Mouse (Mus musculus): Measurements from ENCODE around the gene Gabra2. TPM values are rescaled to one million over a fixed set of nuclear protein-coding genes. Genes with fewer than 3 reads are reported as not detected.

Gabra2 gene
- polyA plus RNA-seq, 1 experiment from 2014 or later, result 0.14 TPM

- H3K4me2 ChIP-seq (ENCODE audit: low read depth, low read length), result no peak overlapping the region
- no peak for ATAC-seq (replicated peaks; ENCODE audit: extremely low read depth, insufficient read depth, low FRiP score)
- H3K36me3 ChIP-seq (ENCODE audit: control insufficient read depth, insufficient read depth), result no peaks in the 10 kb centered on the region
- no peak overlapping the region for H3K27ac ChIP-seq (ENCODE audit: low read length)
- H3K4me1 ChIP-seq (ENCODE audit: control insufficient read depth, insufficient read depth, low read length), result 0 out of 2 replicates have a peak, but pooled peaks cover 2% of the 10 kb centered on the region
- H3K9ac ChIP-seq (ENCODE audit: low read length), result no peak overlapping the region
- H3K27me3 ChIP-seq (ENCODE audit: control insufficient read depth, insufficient read depth, low read length), result peaks cover 21% of the 10 kb centered on the region
- no peaks in the 10 kb centered on the region for H3K9me3 ChIP-seq (replicated peaks; ENCODE audit: control insufficient read depth, low read length)
- 41% methylated on average over 2 of the region's 2 CpGs for WGBS
- H3K4me3 ChIP-seq (ENCODE audit: low read length), result no peak overlapping the region
These were observed 3.7 kb downstream of the Gabra2 start for GRCm38 (mm10) chr5:71091926-71092325.

GRCm38 (mm10) chr5:71078861-71079260 lies 16.8 kb downstream of the Gabra2 start:
- 62% methylated on average over 5 of the region's 5 CpGs for WGBS
- Histone ChIP-seq H3K9me3 (replicated peaks; ENCODE audit: control insufficient read depth, low read length) (no peaks in the 10 kb centered on the region), H3K27ac (ENCODE audit: low read length) (no peak overlapping the region), H3K4me1 (ENCODE audit: control insufficient read depth, insufficient read depth, low read length) (no peaks in the 10 kb centered on the region), H3K36me3 (ENCODE audit: control insufficient read depth, insufficient read depth) (no peaks in the 10 kb centered on the region), H3K4me2 (ENCODE audit: low read depth, low read length) (no peak overlapping the region), H3K9ac (ENCODE audit: low read length) (no peak overlapping the region), H3K4me3 (ENCODE audit: low read length) (no peak overlapping the region), H3K27me3 (ENCODE audit: control insufficient read depth, insufficient read depth, low read length) (no peaks in the 10 kb centered on the region)
- ATAC-seq (replicated peaks; ENCODE audit: extremely low read depth, insufficient read depth, low FRiP score), result no peak

- Histone ChIP-seq H3K4me2 (ENCODE audit: low read depth, low read length) (no peak overlapping the region), H3K9me3 (replicated peaks; ENCODE audit: control insufficient read depth, low read length) (no peaks in the 10 kb centered on the region), H3K27me3 (ENCODE audit: control insufficient read depth, insufficient read depth, low read length) (no peaks in the 10 kb centered on the region), H3K27ac (ENCODE audit: low read length) (no peak overlapping the region), H3K4me3 (ENCODE audit: low read length) (no peak overlapping the region), H3K4me1 (ENCODE audit: control insufficient read depth, insufficient read depth, low read length) (no peaks in the 10 kb centered on the region), H3K36me3 (ENCODE audit: control insufficient read depth, insufficient read depth) (no peaks in the 10 kb centered on the region), H3K9ac (ENCODE audit: low read length) (no peak overlapping the region)
- WGBS, result 43% methylated on average over 3 of the region's 3 CpGs
- ATAC-seq (replicated peaks; ENCODE audit: extremely low read depth, insufficient read depth, low FRiP score), result no peak
These were observed 34.0 kb downstream of the Gabra2 start for GRCm38 (mm10) chr5:71061696-71062095.

GRCm38 (mm10) chr5:71058047-71058446 lies 37.6 kb downstream of the Gabra2 start:
- no peaks in the 10 kb centered on the region for H3K9me3 ChIP-seq (replicated peaks; ENCODE audit: control insufficient read depth, low read length)
- no peaks in the 10 kb centered on the region for H3K36me3 ChIP-seq (ENCODE audit: control insufficient read depth, insufficient read depth)
- no peak overlapping the region for H3K9ac ChIP-seq (ENCODE audit: low read length)
- H3K4me2 ChIP-seq (ENCODE audit: low read depth, low read length), result no peak overlapping the region
- H3K4me1 ChIP-seq (ENCODE audit: control insufficient read depth, insufficient read depth, low read length), result no peaks in the 10 kb centered on the region
- ATAC-seq (replicated peaks; ENCODE audit: extremely low read depth, insufficient read depth, low FRiP score), result no peak
- H3K27me3 ChIP-seq (ENCODE audit: control insufficient read depth, insufficient read depth, low read length), result no peaks in the 10 kb centered on the region
- 66% methylated on average over 7 of the region's 7 CpGs for WGBS
- H3K4me3 ChIP-seq (ENCODE audit: low read length), result no peak overlapping the region
- no peak overlapping the region for H3K27ac ChIP-seq (ENCODE audit: low read length)

GRCm38 (mm10) chr5:71037352-71037751 lies 58.3 kb downstream of the Gabra2 start:
- WGBS, result 62% methylated on average over 3 of the region's 3 CpGs
- Histone ChIP-seq H3K4me2 (ENCODE audit: low read depth, low read length) (no peak overlapping the region), H3K27me3 (ENCODE audit: control insufficient read depth, insufficient read depth, low read length) (no peaks in the 10 kb centered on the region), H3K36me3 (ENCODE audit: control insufficient read depth, insufficient read depth) (no peaks in the 10 kb centered on the region), H3K9ac (ENCODE audit: low read length) (no peak overlapping the region), H3K4me1 (ENCODE audit: control insufficient read depth, insufficient read depth, low read length) (no peaks in the 10 kb centered on the region), H3K4me3 (ENCODE audit: low read length) (no peak overlapping the region), H3K9me3 (replicated peaks; ENCODE audit: control insufficient read depth, low read length) (no peaks in the 10 kb centered on the region), H3K27ac (ENCODE audit: low read length) (no peak overlapping the region)
- no peak for ATAC-seq (replicated peaks; ENCODE audit: extremely low read depth, insufficient read depth, low FRiP score)

GRCm38 (mm10) chr5:71025956-71026355 lies 69.7 kb downstream of the Gabra2 start:
- whole genome bisulfite sequencing, result 69% methylated on average over 4 of the region's 4 CpGs
- no peak overlapping the region for H3K4me3 ChIP-seq (ENCODE audit: low read length)
- H3K36me3 ChIP-seq (ENCODE audit: control insufficient read depth, insufficient read depth), result no peaks in the 10 kb centered on the region
- no peaks in the 10 kb centered on the region for H3K9me3 ChIP-seq (replicated peaks; ENCODE audit: control insufficient read depth, low read length)
- H3K27me3 ChIP-seq (ENCODE audit: control insufficient read depth, insufficient read depth, low read length), result no peaks in the 10 kb centered on the region
- H3K27ac ChIP-seq (ENCODE audit: low read length), result no peak overlapping the region
- no peak overlapping the region for H3K9ac ChIP-seq (ENCODE audit: low read length)
- no peaks in the 10 kb centered on the region for H3K4me1 ChIP-seq (ENCODE audit: control insufficient read depth, insufficient read depth, low read length)
- H3K4me2 ChIP-seq (ENCODE audit: low read depth, low read length), result no peak overlapping the region
- no peak for ATAC-seq (replicated peaks; ENCODE audit: extremely low read depth, insufficient read depth, low FRiP score)

GRCm38 (mm10) chr5:71011751-71012150 lies 83.9 kb downstream of the Gabra2 start:
- no peak overlapping the region for H3K4me2 ChIP-seq (ENCODE audit: low read depth, low read length)
- 76% methylated on average over 2 of the region's 2 CpGs for WGBS
- H3K9me3 ChIP-seq (replicated peaks; ENCODE audit: control insufficient read depth, low read length), result no peaks in the 10 kb centered on the region
- H3K27ac ChIP-seq (ENCODE audit: low read length), result no peak overlapping the region
- no peaks in the 10 kb centered on the region for H3K4me1 ChIP-seq (ENCODE audit: control insufficient read depth, insufficient read depth, low read length)
- no peak for ATAC-seq (replicated peaks; ENCODE audit: extremely low read depth, insufficient read depth, low FRiP score)
- no peak overlapping the region for H3K4me3 ChIP-seq (ENCODE audit: low read length)
- H3K36me3 ChIP-seq (ENCODE audit: control insufficient read depth, insufficient read depth), result no peaks in the 10 kb centered on the region
- no peak overlapping the region for H3K9ac ChIP-seq (ENCODE audit: low read length)
- H3K27me3 ChIP-seq (ENCODE audit: control insufficient read depth, insufficient read depth, low read length), result no peaks in the 10 kb centered on the region

GRCm38 (mm10) chr5:71011271-71011670 lies 84.4 kb downstream of the Gabra2 start:
- Histone ChIP-seq H3K4me3 (ENCODE audit: low read length) (no peak overlapping the region), H3K4me2 (ENCODE audit: low read depth, low read length) (no peak overlapping the region), H3K27ac (ENCODE audit: low read length) (no peak overlapping the region), H3K36me3 (ENCODE audit: control insufficient read depth, insufficient read depth) (no peaks in the 10 kb centered on the region), H3K9ac (ENCODE audit: low read length) (no peak overlapping the region), H3K4me1 (ENCODE audit: control insufficient read depth, insufficient read depth, low read length) (no peaks in the 10 kb centered on the region), H3K27me3 (ENCODE audit: control insufficient read depth, insufficient read depth, low read length) (no peaks in the 10 kb centered on the region), H3K9me3 (replicated peaks; ENCODE audit: control insufficient read depth, low read length) (no peaks in the 10 kb centered on the region)
- 68% methylated on average over 2 of the region's 2 CpGs for WGBS
- ATAC-seq (replicated peaks; ENCODE audit: extremely low read depth, insufficient read depth, low FRiP score), result no peak

GRCm38 (mm10) chr5:71010797-71011196 lies 84.9 kb downstream of the Gabra2 start:
- Histone ChIP-seq H3K9me3 (replicated peaks; ENCODE audit: control insufficient read depth, low read length) (no peaks in the 10 kb centered on the region), H3K9ac (ENCODE audit: low read length) (no peak overlapping the region), H3K4me3 (ENCODE audit: low read length) (no peak overlapping the region), H3K4me1 (ENCODE audit: control insufficient read depth, insufficient read depth, low read length) (no peaks in the 10 kb centered on the region), H3K27me3 (ENCODE audit: control insufficient read depth, insufficient read depth, low read length) (no peaks in the 10 kb centered on the region), H3K27ac (ENCODE audit: low read length) (no peak overlapping the region), H3K36me3 (ENCODE audit: control insufficient read depth, insufficient read depth) (no peaks in the 10 kb centered on the region), H3K4me2 (ENCODE audit: low read depth, low read length) (no peak overlapping the region)
- no peak for ATAC-seq (replicated peaks; ENCODE audit: extremely low read depth, insufficient read depth, low FRiP score)
- 76% methylated on average over 3 of the region's 3 CpGs for WGBS

All from heart, embryonic 16.5 days (tissue).